Mouse (Mus musculus): ENCODE data around the gene Mrtfb. TPM values are rescaled to one million over a fixed set of nuclear protein-coding genes. Genes with fewer than 3 reads are reported as not detected.
A peak's percentile ranks its signal among the peaks of the same experiment; 100 is the strongest.

The Mrtfb gene
- polyA plus RNA-seq, 1 experiment, result 0.77 TPM

GRCm38 (mm10) chr16:13404656-13405055 is 148.4 kb downstream of the Mrtfb start:
- TF ChIP-seq GATA1 (IDR thresholded peaks at IDR 0.05; ENCODE audit: low read length), result no peak

- TF ChIP-seq GATA1 (IDR thresholded peaks at IDR 0.05; ENCODE audit: low read length), result no peak
These were observed 149.1 kb downstream of the Mrtfb start for GRCm38 (mm10) chr16:13405403-13405802.

GRCm38 (mm10) chr16:13409530-13410163 is 153.4 kb downstream of the Mrtfb start:
- no peak for TF ChIP-seq GATA1 (IDR thresholded peaks at IDR 0.05; ENCODE audit: low read length)

GRCm38 (mm10) chr16:13410760-13411159 is 154.5 kb downstream of the Mrtfb start:
- no peak for TF ChIP-seq GATA1 (IDR thresholded peaks at IDR 0.05; ENCODE audit: low read length)

- no peak for TF ChIP-seq GATA1 (IDR thresholded peaks at IDR 0.05; ENCODE audit: low read length)
These were observed 155.2 kb downstream of the Mrtfb start for GRCm38 (mm10) chr16:13411531-13411930.

- no peak for TF ChIP-seq GATA1 (IDR thresholded peaks at IDR 0.05; ENCODE audit: low read length)
These were observed 158.3 kb downstream of the Mrtfb start for GRCm38 (mm10) chr16:13414566-13414965.

GRCm38 (mm10) chr16:13414972-13415371 is 158.7 kb downstream of the Mrtfb start:
- no peak for TF ChIP-seq GATA1 (IDR thresholded peaks at IDR 0.05; ENCODE audit: low read length)

- TF ChIP-seq GATA1 (IDR thresholded peaks at IDR 0.05; ENCODE audit: low read length), result no peak
These were observed 159.2 kb downstream of the Mrtfb start for GRCm38 (mm10) chr16:13415465-13415864.

- no peak for TF ChIP-seq GATA1 (IDR thresholded peaks at IDR 0.05; ENCODE audit: low read length)
These were observed 160.2 kb downstream of the Mrtfb start for GRCm38 (mm10) chr16:13416465-13416864.

- TF ChIP-seq GATA1 (IDR thresholded peaks at IDR 0.05; ENCODE audit: low read length), result no peak
These were observed 161.6 kb downstream of the Mrtfb start for GRCm38 (mm10) chr16:13417904-13418303.

GRCm38 (mm10) chr16:13419752-13420151 is 163.5 kb downstream of the Mrtfb start:
- TF ChIP-seq GATA1 (IDR thresholded peaks at IDR 0.05; ENCODE audit: low read length), result peak; percentile 52

GRCm38 (mm10) chr16:13422522-13422921 is 166.2 kb downstream of the Mrtfb start:
- peak; percentile 54 for TF ChIP-seq GATA1 (IDR thresholded peaks at IDR 0.05; ENCODE audit: low read length)

- TF ChIP-seq GATA1 (IDR thresholded peaks at IDR 0.05; ENCODE audit: low read length), result no peak
These were observed 167.5 kb downstream of the Mrtfb start for GRCm38 (mm10) chr16:13423587-13424355.

GRCm38 (mm10) chr16:13425804-13426203 is 169.5 kb downstream of the Mrtfb start:
- no peak for TF ChIP-seq GATA1 (IDR thresholded peaks at IDR 0.05; ENCODE audit: low read length)

- TF ChIP-seq GATA1 (IDR thresholded peaks at IDR 0.05; ENCODE audit: low read length), result no peak
These were observed 170.7 kb downstream of the Mrtfb start for GRCm38 (mm10) chr16:13426831-13427589.

- TF ChIP-seq GATA1 (IDR thresholded peaks at IDR 0.05; ENCODE audit: low read length), result no peak
These were observed 171.8 kb downstream of the Mrtfb start for GRCm38 (mm10) chr16:13428077-13428476.
